Mouse (Mus musculus) neural tube, embryonic 13.5 days (tissue): ENCODE data around the gene Tsen15. TPM values are rescaled to one million over a fixed set of nuclear protein-coding genes. Genes with fewer than 3 reads are reported as not detected.

Experiments used
- ATAC-seq: fragments of 200-750 bp; cut with Nextera tagmentation; 2 replicates; pipeline ENCODE4 v1.8.0; 2017; ENCODE audit warnings: low read depth, mild to moderate bottlenecking, moderate TSS enrichment, moderate library complexity
- H3K27ac ChIP-seq: fragments of 300-500 bp; sonication (generic); replicated peaks from 2 replicates; pipeline ENCODE4 v1.5.1; 2015; ENCODE audit warnings: moderate library complexity, mild to moderate bottlenecking, inconsistent platforms
- H3K27me3 ChIP-seq: fragments of 300-500 bp; sonication (generic); 2 replicates; pipeline ENCODE4 v1.6.1; 2015; ENCODE audit warnings: mild to moderate bottlenecking, inconsistent platforms
- H3K36me3 ChIP-seq: fragments of 300-500 bp; sonication (generic); 2 replicates; pipeline ENCODE4 v1.6.1; 2015; ENCODE audit warnings: mild to moderate bottlenecking, inconsistent platforms
- H3K4me1 ChIP-seq: fragments of 300-500 bp; sonication (generic); replicated peaks from 2 replicates; pipeline ENCODE4 v1.6.1; 2015; ENCODE audit warnings: inconsistent platforms
- H3K4me2 ChIP-seq: fragments of 300-500 bp; sonication (generic); 2 replicates; pipeline ENCODE4 v1.6.1; 2015; ENCODE audit warnings: inconsistent platforms, mild to moderate bottlenecking, moderate library complexity
- H3K4me3 ChIP-seq: fragments of 300-500 bp; sonication (generic); 2 replicates; pipeline ENCODE4 v1.5.1; 2015; ENCODE audit warnings: mild to moderate bottlenecking, inconsistent platforms
- H3K9ac ChIP-seq: fragments of 300-500 bp; sonication (generic); 2 replicates; pipeline ENCODE4 v1.6.1; 2015; ENCODE audit warnings: moderate library complexity, mild to moderate bottlenecking, inconsistent platforms
- H3K9me3 ChIP-seq: fragments of 300-500 bp; sonication (generic); 2 replicates; pipeline ENCODE4 v1.6.1; 2016; ENCODE audit warnings: inconsistent platforms
- WGBS: fragments of 180-500 bp; shearing (Covaris S2); methylation state at CpG from one replicate; pipeline ENCODE4 v1.1.7; 2015; 5-methylcytosine and 5-hydroxymethylcytosine counted together
- polyA plus RNA-seq: library from polyadenylated mRNA; unstranded; fragments of >200 nt; fragmentation: Nextera tagmentation; extraction: Ambion mirVana; gene quantifications from 2 replicates; pipeline ENCODE4 v1.2.1, GENCODE M21; 2015

Tsen15 gene
- 39.6 and 40.6 TPM in 2 replicates for polyA plus RNA-seq

DNA sequence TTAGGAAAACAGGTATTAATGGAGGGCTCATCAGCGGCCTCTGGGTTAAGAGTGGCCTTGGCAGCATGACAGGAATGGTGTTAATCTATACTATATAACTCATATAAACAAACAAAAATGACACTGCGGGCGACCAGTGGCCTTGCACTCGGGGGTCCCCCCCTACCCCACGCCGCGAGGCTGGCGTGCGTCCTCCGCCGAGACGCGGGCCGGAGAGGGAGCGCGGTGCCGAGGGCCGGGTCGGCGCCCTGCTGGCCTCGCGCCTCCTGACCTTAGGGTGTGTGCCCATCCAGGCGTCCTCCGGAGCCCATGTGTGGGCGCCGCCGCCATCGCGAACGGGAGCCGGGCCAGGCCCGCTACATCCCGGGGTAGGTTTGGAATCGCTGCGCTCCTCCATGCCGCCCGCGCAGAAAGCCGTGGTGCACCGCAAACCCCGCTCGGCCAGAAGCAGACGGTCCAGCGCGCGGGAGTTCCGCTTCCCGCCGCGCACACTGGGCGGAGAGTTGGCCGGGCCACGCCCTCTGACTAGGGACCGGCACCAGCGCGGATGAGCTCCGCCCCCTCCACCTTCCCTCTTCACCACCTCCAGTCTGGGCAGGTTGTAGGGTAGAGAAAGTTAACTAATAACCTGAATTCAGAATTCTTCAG is at the start of gene Tsen15:
Tsen15 (minus strand) TSS at position 501 of the 648 bp plus-strand sequence.
- Histone ChIP-seq H3K9ac (peak within 1 kb of the TSS; percentile 73), H3K4me2 (peak within 1 kb of the TSS; percentile 70), H3K4me1 (peaks cover 5% of the 10 kb centered on the region; the same call in 1 of the 2 replicates), H3K36me3 (0 out of 2 replicates have a peak, but pooled peaks cover 4% of the 10 kb centered on the region), H3K4me3 (peak within 1 kb of the TSS; percentile 61), H3K27me3 (peaks cover 3% of the 10 kb centered on the region; the same call in 1 of the 2 replicates), H3K9me3 (no peaks in the 10 kb centered on the region), H3K27ac (no peak within 1 kb of the TSS)
- WGBS = under 1% methylated on average over 57 of the region's 57 CpGs
- ATAC-seq = peak; percentile 95

DNA sequence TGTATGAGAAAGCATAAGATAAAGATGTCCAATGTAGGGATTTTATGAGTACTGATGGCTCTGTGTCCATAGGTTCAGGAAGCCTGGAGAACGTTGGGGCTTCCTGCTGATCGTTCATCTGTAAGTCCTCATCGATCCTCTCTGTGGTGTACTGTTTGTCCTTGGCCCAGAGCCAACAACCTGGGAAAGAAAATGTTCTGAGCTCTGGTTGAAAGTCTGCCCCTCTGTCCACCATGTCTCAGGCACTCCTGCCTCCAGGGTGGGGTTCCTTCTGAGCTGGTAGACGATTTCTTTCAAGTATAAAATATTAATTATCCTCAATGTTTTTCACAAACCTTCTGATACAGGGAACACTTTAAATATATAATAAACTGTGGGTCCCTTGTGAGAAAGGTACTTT is 47.7 kb upstream of the Tsen15 start:
- no peaks in the 10 kb centered on the region for H3K9me3 ChIP-seq
- no peaks in the 10 kb centered on the region for H3K36me3 ChIP-seq
- H3K4me2 ChIP-seq = no peak overlapping the region
- ATAC-seq = no peak
- 69% methylated on average over 4 of the region's 4 CpGs for WGBS
- no peaks in the 10 kb centered on the region for H3K27me3 ChIP-seq
- no peak overlapping the region for H3K9ac ChIP-seq
- H3K4me1 ChIP-seq = no peaks in the 10 kb centered on the region
- no peak overlapping the region for H3K4me3 ChIP-seq
- no peak overlapping the region for H3K27ac ChIP-seq

DNA sequence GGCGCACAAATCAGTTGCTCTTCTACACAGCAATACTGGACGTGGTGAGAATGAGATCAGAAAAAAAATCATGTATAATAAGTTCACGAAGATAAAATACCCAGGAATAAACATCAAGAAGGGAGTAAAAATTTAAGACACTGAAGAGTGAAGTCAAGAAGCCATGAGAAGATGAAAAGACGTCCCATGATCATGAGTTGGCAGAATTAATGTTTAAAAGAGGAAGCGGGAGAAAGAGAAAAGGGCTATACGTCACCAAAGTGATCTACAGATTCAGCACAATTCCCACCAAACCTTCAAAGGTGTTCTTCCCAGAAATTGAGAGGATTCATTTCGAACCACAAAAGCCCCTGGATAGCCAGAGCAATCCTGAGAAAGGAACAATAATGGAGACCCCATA is 43.3 kb upstream of the Tsen15 start:
- Histone ChIP-seq H3K4me2 (no peak overlapping the region), H3K9me3 (no peaks in the 10 kb centered on the region), H3K27me3 (no peaks in the 10 kb centered on the region), H3K36me3 (no peaks in the 10 kb centered on the region), H3K27ac (no peak overlapping the region), H3K4me3 (no peak overlapping the region), H3K9ac (no peak overlapping the region), H3K4me1 (no peaks in the 10 kb centered on the region)
- 85% methylated on average over 7 of the region's 7 CpGs for WGBS
- ATAC-seq = no peak

DNA sequence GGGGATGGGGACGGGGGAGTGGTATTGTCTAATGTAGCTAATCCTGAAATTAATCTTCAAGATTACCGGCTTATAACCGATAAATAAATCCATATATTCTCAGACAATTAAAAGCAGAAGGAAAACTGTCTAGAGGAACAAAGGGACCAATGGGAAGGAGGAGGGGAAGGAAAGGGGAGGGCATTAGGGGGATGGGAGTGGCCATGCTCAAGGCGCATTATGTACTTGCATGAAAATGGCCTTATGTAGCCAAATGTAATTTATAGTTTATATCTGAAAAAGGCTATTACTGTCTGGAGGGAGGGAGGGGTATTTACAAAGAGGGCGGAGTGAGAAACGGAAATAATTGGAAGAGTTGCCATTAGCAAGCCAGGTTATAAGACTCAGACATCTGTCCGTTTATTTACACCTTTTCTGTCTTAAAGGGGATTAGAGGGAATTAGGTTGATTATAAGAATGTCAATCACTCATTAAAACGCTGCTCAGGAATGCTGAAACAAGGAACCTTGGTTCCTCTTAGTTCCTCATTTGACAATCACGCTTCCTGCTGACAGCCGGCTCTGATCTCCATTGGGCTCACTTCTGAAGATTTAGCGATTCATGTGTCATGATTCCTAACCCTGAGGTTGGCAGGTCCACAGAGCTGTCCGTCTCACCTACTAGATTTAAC is 41.6 kb upstream of the Tsen15 start:
- Histone ChIP-seq H3K9me3 (no peaks in the 10 kb centered on the region), H3K36me3 (no peaks in the 10 kb centered on the region), H3K27ac (no peak overlapping the region), H3K4me3 (no peak overlapping the region), H3K4me2 (no peak overlapping the region), H3K4me1 (peaks cover 3% of the 10 kb centered on the region; the same call in 1 of the 2 replicates), H3K27me3 (no peaks in the 10 kb centered on the region), H3K9ac (no peak overlapping the region)
- no peak for ATAC-seq
- 86% methylated on average over 12 of the region's 12 CpGs for WGBS

DNA sequence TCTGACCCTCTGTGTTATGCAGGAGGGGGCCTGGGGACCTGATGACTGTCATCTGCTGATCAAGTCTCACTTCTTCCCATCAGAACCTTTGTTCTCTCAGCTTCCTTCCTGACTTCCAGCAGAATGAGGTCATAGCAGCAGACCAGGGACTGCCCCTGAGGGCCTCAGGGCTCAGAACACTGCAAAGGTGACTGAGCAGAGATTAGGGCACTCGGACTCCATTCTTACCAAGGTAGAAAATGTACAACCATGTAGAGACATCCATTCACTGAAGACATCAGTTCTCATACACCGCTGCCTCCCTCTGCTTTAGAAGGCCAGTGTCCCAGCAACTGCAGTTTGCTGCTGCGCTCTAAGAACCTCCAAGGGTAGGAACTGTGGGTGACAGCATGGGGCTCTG is 36.6 kb upstream of the Tsen15 start:
- no peak overlapping the region for H3K9ac ChIP-seq
- no peak overlapping the region for H3K4me2 ChIP-seq
- ATAC-seq = no peak
- no peak overlapping the region for H3K27ac ChIP-seq
- H3K36me3 ChIP-seq = no peaks in the 10 kb centered on the region
- no peaks in the 10 kb centered on the region for H3K9me3 ChIP-seq
- H3K27me3 ChIP-seq = no peaks in the 10 kb centered on the region
- no peak overlapping the region for H3K4me3 ChIP-seq
- WGBS = 89% methylated on average over 3 of the region's 3 CpGs
- H3K4me1 ChIP-seq = peaks cover 5% of the 10 kb centered on the region; the same call in 1 of the 2 replicates

DNA sequence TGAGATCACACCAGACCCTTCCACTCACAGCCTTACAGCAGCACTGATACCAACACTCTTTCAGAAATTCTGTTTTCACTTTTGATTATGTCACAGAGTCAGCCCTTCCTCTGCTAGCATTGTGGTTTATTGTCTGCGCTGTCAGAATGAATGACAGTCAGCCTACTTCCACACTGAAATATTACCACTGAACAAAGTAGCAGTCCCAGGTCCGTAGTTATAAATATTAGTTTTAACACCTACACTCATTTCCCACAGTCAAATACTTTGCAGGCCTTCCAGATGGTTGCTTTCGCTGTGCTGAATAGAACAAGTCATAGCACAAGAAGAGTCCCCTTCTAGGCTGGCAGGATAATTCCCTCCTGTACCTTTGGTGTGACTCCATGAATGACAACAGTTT is 35.8 kb upstream of the Tsen15 start:
- no peak overlapping the region for H3K4me2 ChIP-seq
- no peak for ATAC-seq
- peaks cover 5% of the 10 kb centered on the region; the same call in 1 of the 2 replicates for H3K4me1 ChIP-seq
- no peak overlapping the region for H3K9ac ChIP-seq
- no peaks in the 10 kb centered on the region for H3K36me3 ChIP-seq
- no peaks in the 10 kb centered on the region for H3K27me3 ChIP-seq
- H3K27ac ChIP-seq = no peak overlapping the region
- no peaks in the 10 kb centered on the region for H3K9me3 ChIP-seq
- H3K4me3 ChIP-seq = no peak overlapping the region
- 74% methylated on average over 3 of the region's 3 CpGs for WGBS

DNA sequence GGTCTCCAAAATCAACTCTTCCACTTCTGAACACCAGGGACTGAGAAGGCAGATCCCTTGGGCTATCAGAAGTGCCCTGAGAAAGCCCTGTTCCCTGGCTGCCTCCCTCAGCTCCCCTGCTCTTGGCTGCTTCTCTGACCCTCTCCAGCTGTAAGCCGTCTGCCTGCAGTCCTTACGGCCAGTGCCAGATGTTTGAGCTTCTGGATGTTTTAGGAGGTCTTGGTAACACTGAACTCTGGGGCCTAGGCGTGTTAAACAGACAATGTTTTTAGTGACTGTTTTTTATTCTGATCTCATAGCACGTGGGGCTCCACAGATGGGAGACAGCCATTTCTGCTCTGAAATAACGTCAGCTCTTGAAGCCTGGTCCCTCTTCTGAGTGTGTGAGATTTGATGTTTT is 31.1 kb upstream of the Tsen15 start:
- no peaks in the 10 kb centered on the region for H3K36me3 ChIP-seq
- no peaks in the 10 kb centered on the region for H3K27me3 ChIP-seq
- no peak for ATAC-seq
- H3K4me2 ChIP-seq = no peak overlapping the region
- no peak overlapping the region for H3K9ac ChIP-seq
- H3K9me3 ChIP-seq = peaks cover 5% of the 10 kb centered on the region; the same call in 1 of the 2 replicates
- H3K4me3 ChIP-seq = no peak overlapping the region
- no peak overlapping the region for H3K27ac ChIP-seq
- H3K4me1 ChIP-seq = peaks cover 7% of the 10 kb centered on the region; the same call in 1 of the 2 replicates
- WGBS = 34% methylated on average over 5 of the region's 5 CpGs

DNA sequence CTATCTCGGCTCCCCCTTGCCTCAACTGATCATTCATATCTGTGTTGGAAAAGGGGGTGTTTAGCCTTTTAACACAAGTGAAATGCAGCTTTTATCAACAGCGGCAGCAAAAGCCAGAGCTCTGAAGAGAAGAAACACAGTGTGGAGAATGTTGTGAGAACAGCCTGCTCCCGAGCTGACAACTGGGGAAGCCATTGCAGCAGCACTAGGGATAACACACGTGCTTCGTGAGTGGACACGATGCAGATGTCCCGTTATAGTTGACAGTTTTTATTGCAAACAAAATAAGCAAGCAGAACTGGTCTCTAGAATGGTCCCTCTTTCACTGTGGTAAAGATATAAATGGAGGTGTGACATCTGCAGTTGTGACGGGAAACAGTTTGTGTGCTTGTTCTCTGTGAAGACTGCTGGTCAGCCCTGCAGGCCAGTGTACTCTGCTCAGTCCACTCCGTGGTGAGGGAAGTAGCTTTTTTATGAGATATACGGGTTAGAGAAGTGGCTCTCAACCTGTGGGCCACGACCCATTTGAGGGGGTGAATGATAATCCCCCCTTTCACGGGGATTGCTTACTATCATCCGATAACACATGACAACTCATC is 29.9 kb upstream of the Tsen15 start:
- Histone ChIP-seq H3K4me1 (peaks cover 7% of the 10 kb centered on the region; the same call in 1 of the 2 replicates), H3K27me3 (no peaks in the 10 kb centered on the region), H3K27ac (no peak overlapping the region), H3K36me3 (no peaks in the 10 kb centered on the region), H3K4me2 (no peak overlapping the region), H3K4me3 (no peak overlapping the region), H3K9me3 (peaks cover 13% of the 10 kb centered on the region), H3K9ac (no peak overlapping the region)
- 86% methylated on average over 13 of the region's 13 CpGs for WGBS
- ATAC-seq = no peak

DNA sequence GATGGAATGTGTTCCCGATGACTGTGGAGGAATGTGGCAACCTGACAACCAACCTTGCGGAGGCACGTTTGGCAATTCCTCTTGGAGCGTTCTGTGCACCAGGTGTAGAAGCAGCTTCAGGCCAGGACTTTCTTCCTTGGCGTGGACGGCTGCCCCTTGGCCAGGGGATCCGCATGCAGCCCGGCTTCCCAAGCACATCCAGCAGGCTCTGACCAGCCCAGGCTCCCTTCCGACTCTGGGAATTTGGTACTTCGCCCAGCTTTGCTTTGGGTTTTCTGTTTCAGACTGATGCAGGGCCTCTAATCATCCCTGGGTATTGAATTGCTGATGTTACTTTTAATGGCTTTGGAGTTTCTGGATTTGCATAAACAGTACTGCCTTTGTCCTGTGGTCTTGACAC is 28.0 kb upstream of the Tsen15 start:
- peaks cover 13% of the 10 kb centered on the region for H3K9me3 ChIP-seq
- peaks cover 7% of the 10 kb centered on the region; the same call in 1 of the 2 replicates for H3K4me1 ChIP-seq
- no peaks in the 10 kb centered on the region for H3K27me3 ChIP-seq
- no peak overlapping the region for H3K9ac ChIP-seq
- no peak for ATAC-seq
- H3K4me3 ChIP-seq = no peak overlapping the region
- H3K4me2 ChIP-seq = no peak overlapping the region
- no peak overlapping the region for H3K27ac ChIP-seq
- 83% methylated on average over 10 of the region's 10 CpGs for WGBS
- H3K36me3 ChIP-seq = no peaks in the 10 kb centered on the region

DNA sequence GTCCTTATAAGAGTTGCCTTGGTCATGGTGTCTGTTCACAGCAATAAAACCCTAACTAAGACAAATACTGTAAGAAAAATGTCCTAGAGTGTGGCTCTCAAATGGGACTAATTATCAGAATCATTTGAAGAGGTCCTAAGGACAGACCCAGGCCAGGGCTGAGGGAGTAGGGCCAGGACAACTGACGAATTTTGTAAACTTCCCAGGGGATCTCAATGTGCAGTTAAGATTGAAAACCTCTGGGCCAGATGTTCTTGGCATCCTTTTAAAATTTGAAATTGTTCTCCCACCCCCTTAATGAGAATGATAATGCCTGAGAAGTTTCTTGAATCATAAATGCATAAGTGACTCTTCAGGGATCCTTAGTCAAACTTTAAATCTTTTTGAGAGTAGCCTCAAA is 27.5 kb upstream of the Tsen15 start:
- no peak overlapping the region for H3K4me2 ChIP-seq
- no peaks in the 10 kb centered on the region for H3K27me3 ChIP-seq
- H3K36me3 ChIP-seq = no peaks in the 10 kb centered on the region
- no peak for ATAC-seq
- no peak overlapping the region for H3K4me3 ChIP-seq
- no peak overlapping the region for H3K27ac ChIP-seq
- H3K9ac ChIP-seq = no peak overlapping the region
- H3K4me1 ChIP-seq = peaks cover 7% of the 10 kb centered on the region; the same call in 1 of the 2 replicates
- WGBS = 72% methylated on average over 1 of the region's 1 CpGs
- H3K9me3 ChIP-seq = peaks cover 13% of the 10 kb centered on the region

DNA sequence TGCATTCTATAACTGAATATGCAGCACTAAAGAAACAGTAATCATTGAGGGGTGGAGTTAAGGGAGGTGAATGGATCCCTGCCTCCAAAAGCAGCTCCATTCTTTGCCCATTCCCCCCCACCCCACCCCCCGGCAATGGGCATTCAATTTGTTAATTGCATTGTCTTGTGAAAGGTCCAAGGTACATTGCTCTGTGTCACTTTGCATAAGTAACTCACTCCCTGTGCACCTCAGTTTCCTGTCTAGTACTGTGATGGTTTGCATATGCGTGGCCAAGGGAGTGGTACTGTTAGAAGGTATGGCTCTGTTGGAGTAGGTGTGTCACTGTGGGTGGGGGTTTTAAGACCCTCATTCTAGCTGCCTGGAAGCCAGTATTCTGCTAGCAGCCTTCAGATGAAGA is 26.6 kb upstream of the Tsen15 start:
- no peak overlapping the region for H3K4me3 ChIP-seq
- H3K36me3 ChIP-seq = no peaks in the 10 kb centered on the region
- H3K9ac ChIP-seq = no peak overlapping the region
- WGBS = 92% methylated on average over 2 of the region's 2 CpGs
- no peak overlapping the region for H3K27ac ChIP-seq
- H3K4me1 ChIP-seq = peaks cover 7% of the 10 kb centered on the region; the same call in 1 of the 2 replicates
- no peak for ATAC-seq
- no peak overlapping the region for H3K4me2 ChIP-seq
- peaks cover 13% of the 10 kb centered on the region for H3K9me3 ChIP-seq
- H3K27me3 ChIP-seq = no peaks in the 10 kb centered on the region

DNA sequence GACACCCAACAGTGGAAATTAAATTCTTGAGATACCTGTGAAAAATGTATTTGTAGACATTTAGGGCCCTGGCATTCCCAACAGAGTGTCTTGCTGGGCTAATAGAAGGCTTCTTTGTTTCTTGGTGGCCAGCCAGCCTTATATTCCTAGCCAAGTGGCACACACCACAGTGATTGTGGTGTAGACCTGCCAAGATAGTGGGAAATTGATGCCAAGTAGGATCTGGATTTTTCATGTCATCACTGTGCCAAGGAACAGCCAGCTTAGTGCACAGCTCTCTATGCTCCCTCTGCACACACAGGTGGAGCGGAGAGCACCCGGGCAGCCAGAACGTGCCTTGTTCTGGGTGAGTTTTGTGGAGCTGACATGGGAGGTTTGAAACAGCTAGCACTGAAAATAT is 24.2 kb upstream of the Tsen15 start:
- no peaks in the 10 kb centered on the region for H3K36me3 ChIP-seq
- no peak overlapping the region for H3K4me2 ChIP-seq
- H3K27me3 ChIP-seq = no peaks in the 10 kb centered on the region
- no peak overlapping the region for H3K9ac ChIP-seq
- peaks cover 15% of the 10 kb centered on the region for H3K4me1 ChIP-seq
- no peak overlapping the region for H3K4me3 ChIP-seq
- 92% methylated on average over 3 of the region's 3 CpGs for WGBS
- no peak for ATAC-seq
- no peak overlapping the region for H3K27ac ChIP-seq
- H3K9me3 ChIP-seq = peaks cover 13% of the 10 kb centered on the region
